ENCODE assay signal across 8 mouse cellular contexts in genomic region chr13:38151671-38152428, GRCm38 (mm10). TPM values are rescaled to one million over a fixed set of nuclear protein-coding genes. Genes with fewer than 3 reads are reported as not detected.
A peak's percentile ranks its signal among the peaks of the same experiment; 100 is the strongest.
DNase-seq lines count a peak whose midpoint lies in the region; ATAC-seq lines count a peak whose summit lies in the region.

No protein-coding gene starts in this region.

- no peaks in the 10 kb centered on the region for H3K9me3 ChIP-seq in forebrain, embryonic 16.5 days (ENCODE audit: control insufficient read depth, low read length)
- H3K9me3 ChIP-seq in kidney, embryonic 15.5 days (replicated peaks): no peaks in the 10 kb centered on the region

- ATAC-seq in forebrain, embryonic 16.5 days: peak; percentile 60
- ATAC-seq in kidney, embryonic 15.5 days (replicated peaks; ENCODE audit: low FRiP score): peak; percentile 31

- peaks cover 21% of the 10 kb centered on the region for H3K4me1 ChIP-seq in forebrain, embryonic 16.5 days (replicated peaks; ENCODE audit: control insufficient read depth, insufficient read depth, low read length)
- peaks cover 29% of the 10 kb centered on the region for H3K4me1 ChIP-seq in kidney, embryonic 15.5 days

- H3K4me2 ChIP-seq in forebrain, embryonic 16.5 days (ENCODE audit: low read length): peak overlapping the region; percentile 73
- peak overlapping the region; percentile 85 for H3K4me2 ChIP-seq in kidney, embryonic 15.5 days

- under 1% methylated on average over 42 of the region's 49 CpGs for WGBS in forebrain, embryonic 16.5 days
- under 1% methylated on average over 44 of the region's 49 CpGs for WGBS in kidney, embryonic 15.5 days

- intact Hi-C loops in left cerebral cortex, postnatal 25 days (cut with DNase I): no loop called here

- peak; percentile 21 to 47 for DNase-seq in cerebellum, postnatal 10 days
- DNase-seq in cerebellum, adult 11-12 months: no peak
- DNase-seq in adrenal gland, adult 8-10 months: peak; percentile 5
- peak; percentile 8 for DNase-seq in lung, postnatal 10 days
- peak; percentile 32 for DNase-seq in retina, postnatal 1 day
- no peak for DNase-seq in left cerebral cortex, postnatal 25 days (ENCODE audit: low spot score in 2 of 2)

- peaks cover 51% of the 10 kb centered on the region for H3K27me3 ChIP-seq in forebrain, embryonic 16.5 days (replicated peaks; ENCODE audit: control insufficient read depth, insufficient read depth, low read length)
- H3K27me3 ChIP-seq in kidney, embryonic 15.5 days: peaks cover 53% of the 10 kb centered on the region

- H3K36me3 ChIP-seq in forebrain, embryonic 16.5 days (ENCODE audit: control insufficient read depth, insufficient read depth): no peaks in the 10 kb centered on the region
- no peaks in the 10 kb centered on the region for H3K36me3 ChIP-seq in kidney, embryonic 15.5 days

- peak overlapping the region; percentile 44 for H3K4me3 ChIP-seq in forebrain, embryonic 16.5 days (replicated peaks; ENCODE audit: low read length)
- H3K4me3 ChIP-seq in kidney, embryonic 15.5 days (replicated peaks): peak overlapping the region; percentile 53

- H3K27ac ChIP-seq in forebrain, embryonic 16.5 days (ENCODE audit: low read length): no peak overlapping the region
- H3K27ac ChIP-seq in kidney, embryonic 15.5 days: peak overlapping the region; percentile 70

- H3K9ac ChIP-seq in forebrain, embryonic 16.5 days (replicated peaks; ENCODE audit: low read depth, low read length): peak overlapping the region; percentile 55
- H3K9ac ChIP-seq in kidney, embryonic 15.5 days: peak overlapping the region; percentile 53

RNA-seq across cellular contexts. Expression of gene Dsp, which starts 0.8 kb away (rescaled TPM):
- 1 to 10 TPM in 3 of 4 experiments, under 1 TPM in 1; 0.86 to 4.5 (median 2.1) TPM for total RNA-seq in adrenal gland, adult 8-10 months (2022)
- polyA plus RNA-seq in forebrain, embryonic 16.5 days (2015; fragmentation: Nextera tagmentation; extraction: Ambion mirVana): 0.29 and 0.52 TPM in 2 replicates
- polyA plus RNA-seq in kidney, embryonic 15.5 days (2015; fragmentation: Nextera tagmentation; extraction: Ambion mirVana): 5.1 TPM in 2 replicates
- under 1 TPM; 0.16 TPM for total RNA-seq in left cerebral cortex, postnatal 25 days (2021)

RNA-seq across cellular contexts. Expression of gene Snrnp48, which starts 52.9 kb away (rescaled TPM):
- 10 to 100 TPM; 14.0 to 28.6 (median 21.0) TPM for total RNA-seq in adrenal gland, adult 8-10 months (2022)
- 28.7 and 29.5 TPM in 2 replicates for polyA plus RNA-seq in forebrain, embryonic 16.5 days (2015; fragmentation: Nextera tagmentation; extraction: Ambion mirVana)
- polyA plus RNA-seq in kidney, embryonic 15.5 days (2015; fragmentation: Nextera tagmentation; extraction: Ambion mirVana): 40.2 and 41.2 TPM in 2 replicates
- total RNA-seq in left cerebral cortex, postnatal 25 days (2021): 10 to 100 TPM; 18.4 to 26.1 TPM

Comparison
In these comparisons a context has a peak if more than half of its experiments do, and no peak if none do; other contexts are left out.
1. DNase-seq: peak in cerebellum, postnatal 10 days (2 of 2), adrenal gland, adult 8-10 months (single experiment), lung, postnatal 10 days (single experiment) and retina, postnatal 1 day (single experiment); none in cerebellum, adult 11-12 months (single experiment) and left cerebral cortex, postnatal 25 days (0 of 2).